ENCODE assay signal across 14 mouse cellular contexts in the genomic region with DNA sequence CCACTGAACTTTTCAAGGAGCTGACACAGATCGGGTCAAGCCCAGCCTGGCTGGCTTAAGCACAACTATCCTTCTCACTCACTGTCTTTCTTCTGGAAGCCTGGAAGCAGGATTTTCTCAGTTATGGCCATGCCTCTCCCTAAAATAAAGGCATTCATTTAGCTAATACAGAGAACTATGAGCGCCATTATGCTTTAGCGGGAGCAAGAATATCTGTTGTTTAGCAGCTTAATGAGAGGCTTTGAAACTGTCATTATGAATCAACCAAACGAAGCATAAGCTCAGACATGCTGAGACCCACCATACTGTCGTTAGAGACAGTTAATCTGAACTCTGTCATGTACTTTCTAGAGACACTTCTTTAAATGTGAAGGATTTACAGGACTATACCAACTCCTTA.
"Had no signal": no experiment of that assay in that cellular context is flagged by ENCODE, and none has a peak within 500 bp of the region (broad histone marks: within the 10 kb centered on the region; RNA-seq: fewer than 3 reads in every experiment).

No protein-coding gene starts in this region.

- H3K9ac ChIP-seq: limb, embryonic 15.5 days; liver, embryonic 12.5 days; lung, embryonic 14.5 days; neural tube, embryonic 13.5 days; stomach, embryonic 15.5 days had no signal

- H3K4me1 ChIP-seq: liver, embryonic 12.5 days; midbrain, embryonic 10.5 days; stomach, embryonic 15.5 days had no signal

- H3K4me3 ChIP-seq: left cerebral cortex, adult 2 months; limb, embryonic 15.5 days; liver, embryonic 12.5 days; midbrain, embryonic 10.5 days; neural tube, embryonic 13.5 days; stomach, embryonic 15.5 days had no signal

- H3K36me3 ChIP-seq: stomach, embryonic 15.5 days had no signal

- H3K27ac ChIP-seq: left cerebral cortex, adult 2 months; limb, embryonic 15.5 days; liver, embryonic 12.5 days; midbrain, embryonic 10.5 days; neural tube, embryonic 13.5 days; stomach, embryonic 15.5 days had no signal

- H3K9me3 ChIP-seq: limb, embryonic 15.5 days; liver, embryonic 12.5 days; midbrain, embryonic 10.5 days; neural tube, embryonic 13.5 days; stomach, embryonic 15.5 days had no signal

- H3K4me2 ChIP-seq: limb, embryonic 15.5 days; liver, embryonic 12.5 days; lung, embryonic 14.5 days; neural tube, embryonic 13.5 days; stomach, embryonic 15.5 days had no signal

- H3K27me3 ChIP-seq: limb, embryonic 15.5 days; liver, embryonic 12.5 days; neural tube, embryonic 13.5 days; stomach, embryonic 15.5 days had no signal

- DNase-seq: kidney, postnatal 25 days; lung, embryonic 14.5 days; lung, postnatal 10 days; lung, postnatal 4 days; midbrain, embryonic 14.5 days; right cerebral cortex, postnatal 14 days; thymus, adult 2 months; thymus, postnatal 25 days had no signal

- ATAC-seq: liver, embryonic 12.5 days had no signal
